Mouse (Mus musculus) thymus, postnatal 25 days (tissue): ENCODE results near the gene Pgbd5.

Experiments used
- DNase-seq: peaks from one replicate; pipeline ENCODE4 v3.0.0; 2022

Gene Pgbd5

DNA sequence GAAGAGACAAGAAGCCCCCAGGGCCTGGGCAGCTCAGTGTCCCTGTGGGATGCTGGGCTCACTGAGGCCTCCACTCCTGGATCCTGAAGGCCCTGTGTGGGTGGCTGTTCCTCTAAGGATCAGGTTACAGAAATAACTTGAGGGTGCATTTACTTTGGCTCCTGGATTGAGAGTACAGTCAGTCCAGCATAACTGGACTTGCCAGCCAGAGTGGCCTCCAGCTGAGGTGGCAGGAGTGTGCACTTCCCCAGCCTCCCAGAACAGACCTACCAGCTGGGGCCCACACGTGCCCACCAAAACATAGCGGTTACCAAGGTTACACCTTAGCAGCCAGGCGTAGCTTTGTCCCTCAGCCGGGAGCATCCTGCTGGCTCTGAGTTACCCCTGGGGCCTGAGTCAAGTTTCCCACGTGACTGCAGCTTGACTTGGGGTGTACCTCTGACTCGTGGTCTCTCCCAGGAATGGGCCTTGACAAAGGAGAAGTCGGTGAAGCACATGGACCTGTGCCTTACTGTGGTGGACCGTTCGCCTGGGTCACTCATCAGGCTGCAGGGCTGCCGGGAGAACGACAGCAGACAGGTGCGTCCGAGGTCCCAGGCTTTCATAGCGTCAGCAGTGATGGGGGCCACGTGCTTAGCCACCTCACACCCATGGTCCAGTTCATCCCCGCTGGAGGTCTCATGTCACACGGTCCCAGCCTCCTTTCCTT lies 98.9 kb downstream of the Pgbd5 start:
- DNase-seq: no peak

DNA sequence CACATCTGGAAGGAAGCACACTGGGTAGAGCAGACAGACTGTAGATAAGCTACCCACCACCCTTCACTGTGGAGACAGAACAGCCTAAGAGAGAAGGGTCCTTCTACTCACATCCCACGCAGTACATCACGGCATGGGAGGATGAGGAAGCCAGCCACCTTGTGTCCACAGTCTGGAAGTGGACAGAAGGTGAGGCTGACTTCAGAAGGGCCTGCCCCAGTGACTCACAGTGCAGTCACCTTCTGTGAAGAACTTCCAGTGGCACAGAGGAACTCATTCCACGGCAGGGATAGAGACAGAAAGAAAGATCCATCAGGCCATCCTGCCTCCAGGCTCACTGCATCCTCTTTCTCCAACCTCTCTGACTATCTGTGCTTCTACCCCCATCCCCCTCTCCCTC lies 99.7 kb downstream of the Pgbd5 start:
- no peak for DNase-seq

DNA sequence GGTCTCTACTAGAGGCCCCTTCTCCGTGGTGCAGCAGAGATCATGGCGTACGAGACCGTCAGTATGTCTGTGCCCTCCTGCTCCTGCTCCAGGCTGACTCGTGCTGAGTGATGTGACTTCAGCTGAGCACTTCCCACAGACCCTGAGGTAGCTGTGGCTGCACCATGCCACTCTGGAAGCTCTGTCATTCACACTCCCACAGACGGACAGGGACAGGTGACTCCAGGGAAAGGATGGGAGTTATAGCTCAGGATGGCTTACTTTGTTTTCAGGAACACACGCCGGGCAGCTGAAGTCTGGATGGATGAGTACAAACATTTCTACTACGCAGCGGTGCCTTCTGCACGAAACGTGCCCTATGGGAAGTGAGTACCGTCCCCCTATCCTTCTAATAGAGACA lies 103.2 kb downstream of the Pgbd5 start:
- DNase-seq: no peak

DNA sequence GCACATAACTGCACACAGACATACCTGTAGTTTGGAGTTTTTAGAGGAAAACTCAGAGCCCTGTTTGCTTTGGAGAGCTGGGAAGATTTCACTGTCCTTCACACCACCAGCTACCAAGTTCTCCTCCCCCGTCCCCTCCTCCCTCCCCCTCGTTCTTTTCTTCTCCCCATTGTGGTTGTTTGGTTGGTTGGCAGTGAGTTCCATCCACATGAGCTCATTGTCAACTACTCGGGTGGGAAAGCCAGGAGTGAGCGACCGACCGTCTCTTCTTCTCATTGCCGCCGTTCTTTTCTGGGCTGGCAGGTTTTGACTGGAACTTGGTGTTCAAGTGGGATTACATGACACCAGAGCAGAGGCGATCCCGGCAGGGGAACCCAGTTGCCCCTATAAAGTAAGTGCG lies 107.8 kb downstream of the Pgbd5 start:
- DNase-seq: no peak

DNA sequence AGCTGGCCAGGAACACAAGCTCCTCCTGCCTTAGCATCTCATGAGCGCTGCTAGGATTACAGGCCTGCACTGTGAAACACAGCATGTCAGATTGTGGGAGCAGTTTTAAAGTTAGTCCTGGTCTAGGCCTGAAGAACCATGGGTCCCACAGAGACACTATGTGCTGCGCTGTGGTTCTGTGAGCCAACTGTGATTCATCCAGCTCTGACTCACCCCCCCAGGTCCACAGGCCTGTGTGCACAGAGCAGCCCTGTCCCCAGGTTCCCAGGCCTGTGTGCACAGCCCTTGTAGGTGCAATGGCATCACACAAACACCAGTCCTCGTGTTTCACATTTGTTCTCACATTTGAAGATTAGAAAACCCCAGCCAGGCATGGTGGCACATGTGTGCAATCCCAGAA lies 108.4 kb downstream of the Pgbd5 start:
- no peak for DNase-seq

DNA sequence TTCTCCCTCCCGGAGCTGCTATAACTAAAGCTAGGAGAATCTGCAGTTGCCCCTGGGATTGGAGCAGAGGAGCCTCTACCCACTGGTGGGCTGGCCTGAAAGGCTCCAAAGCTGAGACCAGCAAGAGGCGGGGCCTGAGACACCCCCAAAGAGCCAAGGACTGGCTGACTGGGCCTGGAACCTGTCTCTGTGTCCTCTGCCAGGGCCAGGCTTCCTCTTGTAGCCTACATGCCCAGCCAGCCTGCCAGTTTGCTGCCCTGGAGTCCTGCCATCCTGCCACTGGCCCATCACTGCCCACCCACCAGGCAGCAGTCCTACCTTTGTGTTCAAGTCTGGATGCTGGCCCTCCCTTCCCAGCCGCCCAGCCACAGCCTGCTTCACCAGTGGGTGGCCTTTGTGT lies 109.0 kb downstream of the Pgbd5 start:
- DNase-seq: no peak

DNA sequence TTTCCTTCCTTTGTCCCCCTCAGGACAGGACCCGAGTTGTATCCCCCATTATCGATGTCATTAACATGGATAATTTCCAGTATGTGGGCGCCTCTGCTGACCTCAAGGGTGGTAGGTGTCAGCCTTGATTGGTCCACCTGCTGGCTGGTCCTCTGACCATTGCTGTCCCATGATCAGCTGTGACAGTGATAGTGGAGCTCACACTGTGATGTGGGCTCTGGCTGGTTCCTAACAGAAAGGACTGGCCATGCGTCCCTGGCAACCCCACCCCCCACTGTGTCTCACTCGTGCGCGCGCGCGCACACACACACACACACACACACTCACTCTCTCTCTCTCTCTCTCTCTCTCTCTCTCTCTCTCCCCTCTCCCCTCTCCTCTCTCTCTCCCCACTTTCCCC lies 109.8 kb downstream of the Pgbd5 start:
- no peak for DNase-seq

DNA sequence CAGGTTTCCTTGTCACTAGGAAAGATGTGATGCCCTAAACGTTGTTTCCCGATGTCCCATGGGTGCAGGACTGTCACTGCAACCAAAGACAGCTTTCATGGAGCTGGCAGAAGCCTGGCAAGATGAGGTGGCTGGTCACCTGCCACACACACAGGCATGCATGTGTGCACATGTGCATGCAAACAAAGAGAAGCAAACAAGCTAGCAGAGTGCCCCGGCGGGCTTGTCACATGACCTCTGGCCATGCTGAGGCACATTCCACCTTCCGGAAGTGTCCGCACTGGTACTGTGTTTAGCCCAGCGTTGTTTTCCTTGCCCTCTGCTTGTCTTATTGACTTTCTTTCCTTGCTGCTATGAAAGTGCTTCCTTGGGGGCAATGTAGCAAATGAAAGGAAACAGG lies 111.2 kb downstream of the Pgbd5 start:
- no peak for DNase-seq

DNA sequence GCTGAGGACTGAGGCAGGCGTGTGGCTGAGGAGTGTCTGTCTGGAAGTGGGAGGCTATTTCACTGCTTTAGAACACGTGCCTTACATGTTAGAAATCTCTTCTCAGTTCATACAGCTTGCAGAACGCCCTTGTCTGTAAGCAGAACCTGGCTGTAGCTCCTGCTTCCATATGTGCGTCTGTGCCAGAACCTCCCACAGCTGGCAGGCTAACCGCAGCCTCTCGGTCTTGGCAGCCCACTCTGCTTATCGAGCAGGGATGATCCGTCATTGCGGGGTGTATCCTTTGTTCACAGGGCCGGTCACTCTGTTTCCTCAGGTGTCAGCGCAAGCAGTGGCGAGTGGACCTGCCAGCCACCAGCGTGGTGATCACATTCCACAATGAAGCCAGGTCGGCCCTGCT lies 116.1 kb downstream of the Pgbd5 start:
- DNase-seq: no peak

DNA sequence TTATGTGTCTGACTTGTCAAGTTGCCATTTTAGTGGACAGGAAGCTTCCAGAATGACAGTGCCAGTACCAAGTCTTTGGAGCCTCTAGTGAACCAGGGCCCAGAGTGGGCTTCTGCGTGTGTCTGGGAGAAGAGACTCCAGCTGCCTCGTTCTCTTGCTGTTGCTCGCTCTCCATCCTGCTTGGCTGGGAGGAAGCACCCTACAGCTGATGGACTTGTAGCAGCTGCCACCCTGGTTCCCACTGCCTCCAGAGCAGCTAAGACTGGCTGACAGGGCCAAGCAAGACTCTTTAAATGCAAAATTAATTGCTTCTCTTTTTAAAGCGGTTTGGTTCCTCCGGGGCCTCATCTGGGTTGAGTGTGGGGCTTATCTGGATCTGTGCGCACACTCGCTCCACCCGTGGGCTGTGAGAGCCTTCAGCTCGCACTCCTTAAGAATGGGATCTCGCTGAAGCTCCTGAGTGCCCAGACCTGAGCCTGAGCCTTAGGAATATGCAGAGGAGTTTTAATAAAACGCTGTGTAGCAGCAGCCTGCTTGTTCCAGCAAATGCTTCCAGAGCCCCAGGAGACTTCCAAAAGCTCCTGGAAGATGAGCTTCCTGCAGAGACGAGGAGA lies 118.1 kb downstream of the Pgbd5 start:
- DNase-seq: no peak

DNA sequence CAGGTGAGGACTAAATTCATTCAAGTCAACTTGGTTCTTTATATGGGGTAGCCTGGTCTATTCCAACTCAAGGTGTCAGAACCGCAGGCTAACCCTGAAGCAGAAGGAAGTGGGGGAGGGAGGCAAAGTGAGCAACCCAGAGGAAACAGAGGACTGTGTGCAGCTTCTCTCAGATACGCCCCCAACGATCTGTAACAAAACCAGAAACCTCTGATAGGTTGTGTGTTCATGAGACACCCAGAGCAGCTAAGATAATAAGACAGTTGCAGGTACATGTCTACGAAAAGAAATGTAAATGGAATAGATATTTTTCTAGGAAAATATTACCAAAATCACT lies 120.2 kb downstream of the Pgbd5 start:
- peak; percentile 42 for DNase-seq
